Mouse (Mus musculus) thymus, postnatal 10 days (tissue): ENCODE measurements around the gene Dscaml1.

Experiments
- DNase-seq, 2 experiments: peaks; one replicate each; pipeline ENCODE4 v3.0.0; 2021; ENCODE audit warnings: low spot score in 2 of 2

The Dscaml1 gene

GRCm38 (mm10) chr9:45411803-45412202 is 14.6 kb upstream of the Dscaml1 start:
- DNase-seq = peak in 1 of 2 experiments; percentile 27

GRCm38 (mm10) chr9:45412287-45412686 is 14.1 kb upstream of the Dscaml1 start:
- DNase-seq = peak; percentile 79 to 94

- DNase-seq = no peak
Observed at GRCm38 (mm10) chr9:45412700-45413477, 13.5 kb upstream of the Dscaml1 start.

- DNase-seq = peak; percentile 6 to 54
Observed at GRCm38 (mm10) chr9:45413478-45414140, 12.8 kb upstream of the Dscaml1 start.

- peak in 1 of 2 experiments; percentile 32 for DNase-seq
Observed at GRCm38 (mm10) chr9:45415912-45416311, 10.5 kb upstream of the Dscaml1 start.

GRCm38 (mm10) chr9:45417245-45417644 is 9.2 kb upstream of the Dscaml1 start:
- peak; percentile 33 to 72 for DNase-seq

- DNase-seq = no peak
Observed at GRCm38 (mm10) chr9:45418252-45418651, 8.2 kb upstream of the Dscaml1 start.

GRCm38 (mm10) chr9:45421209-45421608 is 5.2 kb upstream of the Dscaml1 start:
- peak in 1 of 2 experiments; percentile 26 for DNase-seq

GRCm38 (mm10) chr9:45422761-45423298 is 3.6 kb upstream of the Dscaml1 start:
- DNase-seq = no peak

- DNase-seq = no peak
Observed at GRCm38 (mm10) chr9:45429392-45429791, 3.0 kb downstream of the Dscaml1 start.

- DNase-seq = no peak
Observed at GRCm38 (mm10) chr9:45429951-45430697, 3.7 kb downstream of the Dscaml1 start.

- no peak for DNase-seq
Observed at GRCm38 (mm10) chr9:45430698-45430959, 4.2 kb downstream of the Dscaml1 start.

- no peak for DNase-seq
Observed at GRCm38 (mm10) chr9:45431150-45431549, 4.7 kb downstream of the Dscaml1 start.

GRCm38 (mm10) chr9:45432639-45433038 is 6.2 kb downstream of the Dscaml1 start:
- no peak for DNase-seq

GRCm38 (mm10) chr9:45433119-45433518 is 6.7 kb downstream of the Dscaml1 start:
- DNase-seq = no peak

GRCm38 (mm10) chr9:45434171-45434570 is 7.7 kb downstream of the Dscaml1 start:
- no peak for DNase-seq

- no peak for DNase-seq
Observed at GRCm38 (mm10) chr9:45439025-45439424, 12.6 kb downstream of the Dscaml1 start.

- no peak for DNase-seq
Observed at GRCm38 (mm10) chr9:45440083-45440784, 13.8 kb downstream of the Dscaml1 start.

- DNase-seq = no peak
Observed at GRCm38 (mm10) chr9:45444251-45444798, 17.9 kb downstream of the Dscaml1 start.

- no peak for DNase-seq
Observed at GRCm38 (mm10) chr9:45449658-45450057, 23.2 kb downstream of the Dscaml1 start.

GRCm38 (mm10) chr9:45451346-45451745 is 24.9 kb downstream of the Dscaml1 start:
- no peak for DNase-seq
